Mouse (Mus musculus): Measurements from ENCODE around the gene 1110002E22Rik. TPM values are rescaled to one million over a fixed set of nuclear protein-coding genes. Genes with fewer than 3 reads are reported as not detected.

1110002E22Rik gene
- polyA plus RNA-seq, 1 experiment from 2014 or later = 0.10 TPM

DNA sequence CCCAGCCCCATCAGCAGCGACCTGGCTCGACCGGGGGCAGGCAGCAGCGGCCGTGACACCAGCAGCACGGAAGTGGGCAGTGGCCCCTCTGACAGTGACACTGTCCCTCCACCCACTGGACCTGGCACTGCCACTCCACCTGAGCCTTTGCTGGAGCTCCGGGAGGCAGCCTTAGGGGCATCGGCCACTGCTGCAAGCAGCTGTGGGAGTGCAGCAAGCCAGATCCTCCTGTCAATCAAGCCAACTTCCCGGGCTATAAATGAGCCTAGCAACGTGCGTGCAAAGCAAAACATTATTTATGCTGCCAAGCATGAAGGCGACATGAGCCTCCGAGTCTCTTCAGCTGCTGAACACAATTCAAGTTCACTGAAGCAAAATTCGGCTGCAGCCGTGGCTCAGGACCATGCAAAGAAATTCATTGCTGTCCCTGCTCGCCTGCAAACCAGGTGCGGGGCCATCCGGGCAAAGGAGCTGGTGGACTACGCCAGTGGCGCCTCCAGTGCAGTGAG lies 1.6 kb downstream of the 1110002E22Rik start:
- H3K9me3 ChIP-seq = no peaks in the 10 kb centered on the region
- H3K4me3 ChIP-seq (replicated peaks) = no peak overlapping the region
- H3K4me1 ChIP-seq = peaks cover 8% of the 10 kb centered on the region
- no peak overlapping the region for H3K4me2 ChIP-seq
- no peaks in the 10 kb centered on the region for H3K36me3 ChIP-seq
- no peaks in the 10 kb centered on the region for H3K27me3 ChIP-seq (replicated peaks)
- no peak overlapping the region for H3K27ac ChIP-seq
- no peak for ATAC-seq (ENCODE audit: insufficient read depth, low FRiP score, low read depth)
- WGBS = 72% methylated on average over 20 of the region's 20 CpGs
- no peak overlapping the region for H3K9ac ChIP-seq

DNA sequence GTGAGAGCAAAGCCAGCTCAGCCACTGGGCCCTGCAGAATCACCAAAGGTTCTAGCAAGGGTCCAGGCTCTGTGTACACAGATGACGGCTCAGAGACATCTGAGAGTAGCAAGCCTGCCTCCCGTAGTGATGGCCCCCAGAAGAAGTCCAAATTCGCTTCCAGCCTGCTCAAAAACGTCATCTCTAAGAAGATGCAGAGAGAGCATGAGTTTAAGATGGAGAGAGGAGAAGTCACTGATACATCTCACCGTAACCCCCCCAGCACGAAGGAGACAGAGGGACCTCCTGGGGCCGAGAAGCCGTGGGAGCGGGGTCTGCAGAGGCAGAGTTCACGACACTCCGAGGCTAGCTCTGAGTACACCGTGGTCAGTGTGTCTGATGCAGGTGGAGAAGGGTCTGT lies 2.4 kb downstream of the 1110002E22Rik start, which contains the start of gene Gm5105:
Gm5105 (minus strand) TSS at position 101 of the 400 bp plus-strand sequence.
- no peak for ATAC-seq (ENCODE audit: insufficient read depth, low FRiP score, low read depth)
- Histone ChIP-seq H3K4me3 (replicated peaks) (no peak within 1 kb of the TSS), H3K27ac (no peak within 1 kb of the TSS), H3K4me1 (peaks cover 8% of the 10 kb centered on the region), H3K9ac (no peak within 1 kb of the TSS), H3K9me3 (no peaks in the 10 kb centered on the region), H3K27me3 (replicated peaks) (no peaks in the 10 kb centered on the region), H3K36me3 (no peaks in the 10 kb centered on the region), H3K4me2 (no peak within 1 kb of the TSS)
- WGBS = 91% methylated on average over 12 of the region's 12 CpGs

DNA sequence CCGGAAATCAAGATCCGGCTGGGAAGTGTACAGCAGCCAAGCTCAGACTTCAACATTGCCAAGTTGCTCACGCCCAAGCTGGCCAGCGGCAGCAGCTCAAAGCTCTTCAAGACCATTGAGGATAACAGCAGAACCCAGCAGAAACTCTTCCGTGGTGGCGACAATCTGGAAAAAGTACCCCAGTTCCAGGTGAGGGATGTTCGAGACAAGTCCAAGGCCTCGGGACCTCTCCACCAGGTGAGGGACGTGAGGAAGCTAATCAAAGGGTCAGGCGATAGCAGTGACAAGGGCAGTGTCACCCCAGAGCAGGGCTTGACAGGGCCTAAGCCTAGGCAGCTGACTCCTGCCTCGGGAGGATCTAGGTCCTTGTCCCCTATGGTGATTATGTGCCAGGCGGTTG lies 3.3 kb downstream of the 1110002E22Rik start:
- no peak overlapping the region for H3K27ac ChIP-seq
- H3K4me3 ChIP-seq (replicated peaks) = no peak overlapping the region
- H3K9me3 ChIP-seq = no peaks in the 10 kb centered on the region
- ATAC-seq (ENCODE audit: insufficient read depth, low FRiP score, low read depth) = no peak
- 92% methylated on average over 12 of the region's 12 CpGs for WGBS
- H3K36me3 ChIP-seq = no peaks in the 10 kb centered on the region
- no peak overlapping the region for H3K9ac ChIP-seq
- no peaks in the 10 kb centered on the region for H3K27me3 ChIP-seq (replicated peaks)
- H3K4me2 ChIP-seq = no peak overlapping the region
- peaks cover 5% of the 10 kb centered on the region; the same call in 1 of the 2 replicates for H3K4me1 ChIP-seq

DNA sequence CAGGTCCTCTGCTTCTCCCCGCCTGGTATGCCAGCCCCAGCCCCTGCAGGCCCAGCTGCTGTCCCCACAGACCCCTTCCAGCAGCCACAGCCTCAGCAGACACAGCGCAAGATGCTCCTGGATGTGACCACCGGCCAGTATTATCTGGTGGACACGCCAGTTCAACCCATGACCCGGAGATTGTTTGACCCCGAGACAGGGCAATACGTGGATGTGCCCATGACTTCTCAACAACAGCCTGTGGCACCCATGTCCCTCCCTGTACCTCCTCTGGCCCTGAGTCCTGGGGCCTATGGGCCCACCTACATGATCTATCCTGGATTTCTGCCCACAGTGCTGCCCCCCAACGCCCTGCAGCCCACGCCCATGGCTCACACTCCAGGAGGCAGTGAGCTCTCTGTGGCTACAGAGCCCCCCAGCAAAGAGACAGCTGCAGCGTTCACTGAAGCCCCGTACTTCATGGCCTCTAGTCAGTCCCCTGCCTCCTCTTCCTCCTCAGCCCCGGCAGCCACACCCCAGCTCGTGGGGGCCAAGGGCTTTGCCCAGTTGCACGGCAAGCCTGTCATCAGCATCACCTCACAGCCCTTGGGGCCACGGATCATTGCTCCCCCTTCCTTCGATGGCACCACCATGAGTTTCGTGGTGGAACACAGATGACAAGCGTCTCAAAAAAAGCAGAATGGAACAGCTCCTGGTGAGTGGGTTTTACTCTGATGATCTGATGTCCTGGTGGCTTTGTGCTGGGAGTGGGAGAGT lies 5.1 kb downstream of the 1110002E22Rik start:
- Histone ChIP-seq H3K9ac (no peak overlapping the region), H3K36me3 (no peaks in the 10 kb centered on the region), H3K9me3 (no peaks in the 10 kb centered on the region), H3K4me3 (replicated peaks) (no peak overlapping the region), H3K27me3 (replicated peaks) (no peaks in the 10 kb centered on the region), H3K4me2 (no peak overlapping the region), H3K27ac (no peak overlapping the region), H3K4me1 (no peaks in the 10 kb centered on the region)
- ATAC-seq (ENCODE audit: insufficient read depth, low FRiP score, low read depth) = no peak
- WGBS = 80% methylated on average over 18 of the region's 18 CpGs

DNA sequence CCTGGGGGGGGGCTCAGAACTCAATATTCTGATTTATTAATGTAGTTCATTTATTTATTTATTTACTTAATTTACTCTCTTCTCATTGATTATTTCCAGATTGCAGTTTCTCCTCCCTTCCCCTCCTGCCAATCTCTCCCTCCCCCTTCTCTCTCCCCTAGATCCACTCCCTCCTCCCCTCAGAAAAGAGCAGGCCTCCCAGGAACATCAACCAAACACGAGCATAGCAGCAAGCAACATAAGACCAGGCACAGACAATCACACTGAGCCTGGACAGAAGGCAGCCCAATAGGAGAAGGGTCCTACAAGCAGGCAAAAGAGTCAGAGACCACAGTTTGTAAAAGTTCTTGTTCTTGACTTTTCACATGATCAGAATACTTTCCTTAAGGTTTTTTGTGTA lies 6.2 kb downstream of the 1110002E22Rik start:
- H3K27ac ChIP-seq = no peak overlapping the region
- no peak overlapping the region for H3K4me3 ChIP-seq (replicated peaks)
- H3K36me3 ChIP-seq = no peaks in the 10 kb centered on the region
- no peak for ATAC-seq (ENCODE audit: insufficient read depth, low FRiP score, low read depth)
- H3K9me3 ChIP-seq = no peaks in the 10 kb centered on the region
- no peaks in the 10 kb centered on the region for H3K27me3 ChIP-seq (replicated peaks)
- no peak overlapping the region for H3K9ac ChIP-seq
- WGBS = 11% methylated on average over 1 of the region's 1 CpGs
- H3K4me1 ChIP-seq = no peaks in the 10 kb centered on the region
- no peak overlapping the region for H3K4me2 ChIP-seq

DNA sequence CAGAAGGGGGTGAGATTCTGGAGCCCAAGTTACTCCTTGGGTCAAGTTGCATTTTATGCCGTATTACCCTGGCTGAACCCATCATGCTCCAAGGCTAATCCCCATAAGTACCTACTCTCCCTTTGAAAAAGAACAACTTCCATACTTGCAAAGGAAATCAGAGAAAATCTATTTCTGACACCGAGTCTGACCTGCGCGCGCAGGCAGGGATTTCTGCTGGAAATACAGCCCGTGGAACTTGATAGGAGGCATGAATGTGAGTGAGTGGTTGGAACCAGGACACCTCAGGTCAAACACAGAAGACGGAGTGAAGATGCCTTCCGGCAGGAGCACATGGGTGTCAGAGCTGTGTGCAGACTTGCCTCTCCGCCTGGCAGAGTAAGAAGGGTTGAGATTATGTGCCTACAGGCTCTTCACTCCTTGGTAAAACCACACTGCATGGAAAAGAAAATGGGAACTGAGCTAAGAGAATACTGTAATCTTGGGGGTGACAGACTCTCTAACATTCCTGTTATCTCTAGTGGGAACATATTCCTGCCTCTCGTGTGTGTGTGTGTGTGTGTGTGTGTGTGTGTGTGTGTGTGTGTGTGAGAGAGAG lies 6.7 kb downstream of the 1110002E22Rik start:
- H3K36me3 ChIP-seq = no peaks in the 10 kb centered on the region
- no peak overlapping the region for H3K9ac ChIP-seq
- H3K27me3 ChIP-seq (replicated peaks) = no peaks in the 10 kb centered on the region
- H3K4me1 ChIP-seq = no peaks in the 10 kb centered on the region
- H3K4me2 ChIP-seq = no peak overlapping the region
- H3K9me3 ChIP-seq = no peaks in the 10 kb centered on the region
- H3K27ac ChIP-seq = no peak overlapping the region
- no peak for ATAC-seq (ENCODE audit: insufficient read depth, low FRiP score, low read depth)
- 79% methylated on average over 10 of the region's 10 CpGs for WGBS
- H3K4me3 ChIP-seq (replicated peaks) = no peak overlapping the region

DNA sequence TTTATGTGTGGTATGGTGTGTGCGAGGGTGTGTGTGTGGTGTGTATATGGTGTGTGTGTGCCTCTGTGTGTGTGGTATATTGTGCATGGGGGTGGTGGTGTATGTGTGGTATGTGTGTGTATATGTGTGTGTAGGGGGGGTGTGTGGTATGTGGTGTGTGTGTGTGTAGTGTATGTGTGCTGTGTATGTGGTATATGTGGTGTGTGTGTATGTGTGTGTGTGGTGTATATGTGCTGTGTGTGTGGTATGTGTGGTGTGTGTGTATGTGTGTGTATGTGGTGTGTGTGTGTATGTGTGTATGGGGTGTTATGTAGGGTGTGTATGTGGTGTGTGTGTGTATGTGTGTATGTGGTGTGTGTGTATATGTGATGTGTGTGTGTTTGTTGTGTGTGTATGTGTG lies 9.4 kb downstream of the 1110002E22Rik start:
- Histone ChIP-seq H3K27me3 (replicated peaks) (no peaks in the 10 kb centered on the region), H3K4me2 (no peak overlapping the region), H3K27ac (no peak overlapping the region), H3K4me1 (no peaks in the 10 kb centered on the region; the same call in 1 of the 2 replicates), H3K36me3 (no peaks in the 10 kb centered on the region), H3K4me3 (replicated peaks) (no peak overlapping the region), H3K9ac (no peak overlapping the region), H3K9me3 (no peaks in the 10 kb centered on the region)
- no peak; the same call in 1 of the 2 replicates for ATAC-seq (ENCODE audit: insufficient read depth, low FRiP score, low read depth)
- 100% methylated on average over 1 of the region's 1 CpGs for WGBS

DNA sequence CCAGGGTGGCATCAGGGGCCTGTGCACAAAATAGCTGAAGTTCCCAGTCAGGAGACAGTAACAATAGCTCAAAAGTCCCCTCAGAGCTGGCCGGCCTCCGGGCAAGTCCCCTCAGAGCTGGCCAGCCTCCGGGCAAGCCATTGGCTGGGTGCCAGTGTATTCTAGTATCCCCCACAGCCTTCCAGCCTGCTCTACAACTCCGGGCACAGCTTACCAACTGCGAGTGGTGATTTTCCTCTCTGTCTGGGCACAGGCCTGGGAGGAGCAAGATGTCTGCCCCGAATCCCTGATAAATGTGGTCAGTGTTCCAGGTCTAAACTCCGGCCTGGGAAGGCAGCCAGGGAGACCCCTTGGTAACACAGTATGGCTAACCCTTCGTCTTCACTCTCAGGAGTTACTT lies 10.4 kb downstream of the 1110002E22Rik start:
- H3K9ac ChIP-seq = no peak overlapping the region
- WGBS = 65% methylated on average over 8 of the region's 8 CpGs
- H3K9me3 ChIP-seq = no peaks in the 10 kb centered on the region
- no peak overlapping the region for H3K4me3 ChIP-seq (replicated peaks)
- no peaks in the 10 kb centered on the region for H3K36me3 ChIP-seq
- no peak overlapping the region for H3K4me2 ChIP-seq
- no peak overlapping the region for H3K27ac ChIP-seq
- ATAC-seq (ENCODE audit: insufficient read depth, low FRiP score, low read depth) = peak; percentile 43; the same call in 1 of the 2 replicates
- H3K4me1 ChIP-seq = no peaks in the 10 kb centered on the region; the same call in 1 of the 2 replicates
- no peaks in the 10 kb centered on the region for H3K27me3 ChIP-seq (replicated peaks)

DNA sequence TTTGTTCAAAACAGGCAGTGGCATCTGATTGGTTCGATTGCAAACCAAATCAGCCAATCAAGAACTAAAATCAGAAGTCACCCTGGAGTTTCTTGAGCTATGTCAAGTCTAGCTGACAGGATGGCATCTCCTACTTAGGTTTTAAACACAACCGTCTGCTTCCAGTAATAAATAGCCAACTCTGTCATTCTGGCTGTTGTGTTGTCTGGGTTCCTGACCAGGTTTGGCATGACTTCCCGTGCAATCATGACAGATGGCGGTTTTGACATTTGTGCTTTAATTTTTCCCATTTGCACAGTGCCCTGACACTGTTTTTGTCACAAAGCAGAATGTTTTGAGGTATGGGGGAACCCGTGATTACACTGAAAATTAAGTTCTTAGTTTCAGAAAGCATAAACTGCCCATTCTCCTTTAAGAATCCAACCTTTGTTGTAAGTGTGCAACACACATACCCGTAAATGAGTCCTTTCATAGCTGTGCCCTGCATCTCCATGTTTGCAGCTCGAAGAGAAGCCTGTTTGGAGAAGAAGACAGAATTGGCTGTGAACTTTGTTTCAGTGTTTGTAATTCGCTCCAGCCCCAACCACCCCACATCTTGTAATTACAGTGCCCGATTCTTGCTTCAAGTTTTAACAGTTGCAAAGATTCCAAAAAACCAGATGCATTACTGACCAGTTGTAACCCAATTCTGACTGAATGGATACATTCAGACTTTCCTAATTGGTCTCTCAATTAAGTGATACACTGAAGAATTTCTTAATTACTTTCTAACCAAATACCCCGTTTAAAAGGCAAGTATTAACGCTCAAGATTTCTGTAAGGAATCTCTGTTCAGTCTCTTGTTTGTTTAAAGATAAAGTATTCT lies 12.9 kb downstream of the 1110002E22Rik start:
- Histone ChIP-seq H3K27me3 (replicated peaks) (no peaks in the 10 kb centered on the region), H3K36me3 (no peaks in the 10 kb centered on the region), H3K4me3 (replicated peaks) (no peak overlapping the region), H3K9me3 (no peaks in the 10 kb centered on the region), H3K4me2 (no peak overlapping the region), H3K27ac (no peak overlapping the region), H3K4me1 (no peaks in the 10 kb centered on the region; the same call in 1 of the 2 replicates), H3K9ac (no peak overlapping the region)
- 65% methylated on average over 11 of the region's 11 CpGs for WGBS
- ATAC-seq (ENCODE audit: insufficient read depth, low FRiP score, low read depth) = no peak

DNA sequence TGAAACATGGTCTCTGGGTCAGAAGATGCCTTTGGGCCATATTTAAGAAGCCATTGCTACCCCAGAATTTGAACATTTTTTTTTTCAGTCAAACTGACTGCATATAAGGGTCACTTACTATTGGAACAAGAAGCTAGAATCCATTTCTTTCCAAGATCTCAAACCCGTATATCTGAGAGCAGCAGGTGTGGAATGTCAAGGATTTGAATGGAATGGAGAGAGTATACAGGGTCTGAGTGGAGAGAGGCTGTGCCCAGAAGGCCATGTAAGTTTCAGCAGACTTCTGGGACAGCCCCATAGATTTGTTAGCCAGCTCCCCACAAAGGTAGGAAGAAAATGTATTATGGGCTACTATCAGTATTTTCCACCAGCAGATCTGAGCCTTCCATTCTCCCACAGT lies 13.8 kb downstream of the 1110002E22Rik start:
- no peaks in the 10 kb centered on the region; the same call in 1 of the 2 replicates for H3K4me1 ChIP-seq
- WGBS = 42% methylated on average over 1 of the region's 1 CpGs
- no peak overlapping the region for H3K4me2 ChIP-seq
- H3K36me3 ChIP-seq = no peaks in the 10 kb centered on the region
- ATAC-seq (ENCODE audit: insufficient read depth, low FRiP score, low read depth) = no peak
- no peak overlapping the region for H3K27ac ChIP-seq
- H3K27me3 ChIP-seq (replicated peaks) = no peaks in the 10 kb centered on the region
- no peaks in the 10 kb centered on the region for H3K9me3 ChIP-seq
- H3K4me3 ChIP-seq (replicated peaks) = no peak overlapping the region
- H3K9ac ChIP-seq = no peak overlapping the region

DNA sequence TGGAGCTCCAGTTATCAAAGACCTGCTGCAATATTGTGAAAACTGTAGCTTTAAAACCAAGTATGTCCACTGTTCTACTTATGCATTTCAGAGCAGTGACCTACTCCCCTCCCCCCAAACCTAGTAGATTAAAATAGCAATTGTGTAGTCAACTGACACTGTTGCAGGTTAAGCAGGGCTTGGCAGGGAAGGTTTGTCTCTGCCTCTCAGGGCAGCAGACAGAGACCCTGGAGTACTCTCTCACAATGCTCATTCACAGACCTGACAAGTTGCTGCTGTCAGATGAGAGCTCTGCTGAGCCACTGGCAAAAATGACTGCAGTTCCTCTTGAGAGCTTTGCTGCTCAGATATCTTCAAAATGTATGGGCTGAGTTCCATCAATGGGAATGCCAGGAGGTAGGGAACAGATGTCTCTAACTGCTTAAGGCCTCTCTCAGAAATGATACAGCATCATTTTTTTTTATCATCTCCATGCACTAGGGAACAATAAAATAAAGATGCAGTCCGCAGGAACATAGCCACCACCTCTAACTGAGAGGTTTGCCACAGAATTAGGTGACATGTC lies 18.3 kb downstream of the 1110002E22Rik start:
- Histone ChIP-seq H3K27ac (no peak overlapping the region), H3K4me2 (no peak overlapping the region), H3K36me3 (no peaks in the 10 kb centered on the region), H3K4me3 (replicated peaks) (no peak overlapping the region), H3K9me3 (no peaks in the 10 kb centered on the region), H3K4me1 (no peaks in the 10 kb centered on the region), H3K27me3 (replicated peaks) (no peaks in the 10 kb centered on the region), H3K9ac (no peak overlapping the region)
- ATAC-seq (ENCODE audit: insufficient read depth, low FRiP score, low read depth) = no peak
- 96% methylated on average over 1 of the region's 1 CpGs for WGBS

All from stomach, embryonic 15.5 days (tissue).